8 mouse cellular contexts compared by ENCODE assay signal in the genomic region with DNA sequence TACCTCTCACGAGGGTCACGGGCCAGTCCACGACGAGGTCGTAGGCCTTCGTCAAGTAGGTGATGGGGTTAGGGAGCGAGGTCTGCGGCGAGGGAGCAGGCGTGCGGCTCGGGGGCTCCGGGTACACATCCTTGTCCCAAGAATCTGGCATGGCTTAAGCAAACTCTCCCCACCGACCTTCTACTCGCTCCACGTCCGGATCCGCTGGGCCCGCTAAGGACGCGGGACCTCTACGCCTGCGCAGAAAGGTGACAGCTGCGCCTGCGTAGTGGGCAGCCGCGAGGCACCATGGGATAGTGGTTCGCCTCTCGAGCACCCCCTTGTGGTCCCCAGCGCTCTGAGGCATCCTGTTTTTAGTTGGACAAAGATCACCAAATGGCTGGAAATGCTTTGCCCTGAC. TPM values are rescaled to one million over a fixed set of nuclear protein-coding genes. Genes with fewer than 3 reads are reported as not detected.
DNase-seq lines count a peak whose midpoint lies in the region; ATAC-seq and TF ChIP-seq lines count a peak whose summit lies in the region.

A gene (minus strand): TSS at position 295 of the 400 bp plus-strand sequence.

- TF ChIP-seq CTCF in bone marrow macrophage, adult 2 months (IDR thresholded peaks at IDR 0.05; ENCODE audit: low read depth, low read length), result no peak
- TF ChIP-seq CTCF in embryonic fibroblast, embryonic 13.5 days (IDR thresholded peaks at IDR 0.05; ENCODE audit: borderline replicate concordance, insufficient read depth, low read length), result peak; percentile 90

- peak within 1 kb of the TSS; percentile 91 for H3K9ac ChIP-seq in kidney, embryonic 15.5 days

- H3K4me3 ChIP-seq in bone marrow macrophage, adult 2 months (ENCODE audit: insufficient read depth, low read length), result peak within 1 kb of the TSS; percentile 78
- H3K4me3 ChIP-seq in embryonic fibroblast, embryonic 13.5 days (ENCODE audit: insufficient read depth, low read length), result peak within 1 kb of the TSS; percentile 81
- H3K4me3 ChIP-seq in heart, embryonic 10.5 days, result peak within 1 kb of the TSS; percentile 78
- peak within 1 kb of the TSS; percentile 98 for H3K4me3 ChIP-seq in kidney, embryonic 15.5 days (replicated peaks)

- H3K4me2 ChIP-seq in kidney, embryonic 15.5 days, result peak within 1 kb of the TSS; percentile 70

- no peak for TF ChIP-seq POLR2A in bone marrow macrophage, adult 2 months (IDR thresholded peaks at IDR 0.05; ENCODE audit: borderline replicate concordance, low read depth, low read length)
- peak; percentile 94 for TF ChIP-seq POLR2A in embryonic fibroblast, embryonic 13.5 days (IDR thresholded peaks at IDR 0.05; ENCODE audit: low read depth, low read length)

- H3K36me3 ChIP-seq in heart, embryonic 10.5 days, result peaks cover 18% of the 10 kb centered on the region
- H3K36me3 ChIP-seq in kidney, embryonic 15.5 days, result peaks cover 16% of the 10 kb centered on the region

- ATAC-seq in kidney, embryonic 15.5 days (replicated peaks; ENCODE audit: low FRiP score), result peak; percentile 74
- peak; percentile 77 for ATAC-seq in monocyte, adult 5-6 weeks (replicated peaks; ENCODE audit: insufficient number of reproducible peaks, low FRiP score, low TSS enrichment, poor library complexity, severe bottlenecking)

- no peaks in the 10 kb centered on the region for H3K9me3 ChIP-seq in heart, embryonic 10.5 days
- no peaks in the 10 kb centered on the region for H3K9me3 ChIP-seq in kidney, embryonic 15.5 days (replicated peaks)

- peaks cover 5% of the 10 kb centered on the region; the same call in 1 of the 2 replicates for H3K4me1 ChIP-seq in bone marrow macrophage, adult 2 months (ENCODE audit: control insufficient read depth, insufficient read depth, low read length)
- H3K4me1 ChIP-seq in embryonic fibroblast, embryonic 13.5 days (ENCODE audit: control insufficient read depth, insufficient read depth, low read length), result no peaks in the 10 kb centered on the region
- peaks cover 25% of the 10 kb centered on the region for H3K4me1 ChIP-seq in heart, embryonic 10.5 days
- H3K4me1 ChIP-seq in kidney, embryonic 15.5 days, result peaks cover 26% of the 10 kb centered on the region

- peak within 1 kb of the TSS; percentile 57 for H3K27ac ChIP-seq in bone marrow macrophage, adult 2 months (ENCODE audit: insufficient read depth, low read depth, low read length)
- peak within 1 kb of the TSS; percentile 57 for H3K27ac ChIP-seq in embryonic fibroblast, embryonic 13.5 days (ENCODE audit: insufficient read depth, low read length)
- H3K27ac ChIP-seq in heart, embryonic 10.5 days, result peak within 1 kb of the TSS; percentile 87
- H3K27ac ChIP-seq in kidney, embryonic 15.5 days, result peak within 1 kb of the TSS; percentile 92

- DNase-seq in A20 (ENCODE audit: low read depth, low spot score) (peak; percentile 94), liver (peak; percentile 98)
- DNase-seq in heart, embryonic 10.5 days (ENCODE audit: low spot score), result peak; percentile 97
- DNase-seq in spleen, postnatal 4 days (ENCODE audit: low spot score in 2 of 2), result peak; percentile 97 to 100

- H3K27me3 ChIP-seq in heart, embryonic 10.5 days (ENCODE audit: insufficient read depth, poor library complexity, severe bottlenecking), result no peaks in the 10 kb centered on the region; the same call in 1 of the 2 replicates
- no peaks in the 10 kb centered on the region for H3K27me3 ChIP-seq in kidney, embryonic 15.5 days

- under 1% methylated on average over 30 of the region's 30 CpGs for WGBS in heart, embryonic 10.5 days
- WGBS in kidney, embryonic 15.5 days, result under 1% methylated on average over 30 of the region's 30 CpGs

RNA-seq across cellular contexts. Expression of the gene that starts here (rescaled TPM):
- 164 and 191 TPM in 2 replicates for polyA plus RNA-seq in bone marrow macrophage, adult 2 months (2012; ENCODE audit: insufficient read depth, insufficient read length, missing spikeins)
- 96.8 and 100 TPM in 2 replicates for polyA plus RNA-seq in embryonic fibroblast, embryonic 13.5 days (2011; ENCODE audit: insufficient read length, low read depth, missing spikeins)
- 342 and 383 TPM in 2 replicates for polyA plus RNA-seq in heart, embryonic 10.5 days (2016; fragmentation: Nextera tagmentation; extraction: Ambion mirVana)
- 237 and 238 TPM in 2 replicates for polyA plus RNA-seq in kidney, embryonic 15.5 days (2015; fragmentation: Nextera tagmentation; extraction: Ambion mirVana)
- 144 to 243 TPM (median 228 TPM) in 3 replicates for total RNA-seq in monocyte, adult 5-6 weeks (2017)

Comparison
In these comparisons a context has a peak if more than half of its experiments do, and no peak if none do; other contexts are left out.
1. Peak in every context shown above with its lines: DNase-seq, ATAC-seq, H3K4me3 ChIP-seq and H3K27ac ChIP-seq.